Mouse (Mus musculus) brain, embryonic 14.5 days (tissue): ENCODE results near the gene Psmd9.

Experiments used
- CTCF ChIP-seq: fragments of 200-500 bp; IDR thresholded peaks from 2 replicates; pipeline ENCODE4 v1.5.1; 2012; ENCODE audit warnings: inconsistent platforms, mild to moderate bottlenecking, moderate library complexity, borderline replicate concordance; ENCODE audit not compliant: insufficient read depth, insufficient read length; ENCODE audit errors: extremely low read depth
- POLR2A ChIP-seq: fragments of 200-500 bp; IDR thresholded peaks from 2 replicates; pipeline ENCODE4 v1.6.1; 2012; ENCODE audit warnings: mild to moderate bottlenecking, inconsistent platforms, borderline replicate concordance; ENCODE audit not compliant: poor library complexity, insufficient read depth, insufficient read length, severe bottlenecking; ENCODE audit errors: extremely low read depth

DNA sequence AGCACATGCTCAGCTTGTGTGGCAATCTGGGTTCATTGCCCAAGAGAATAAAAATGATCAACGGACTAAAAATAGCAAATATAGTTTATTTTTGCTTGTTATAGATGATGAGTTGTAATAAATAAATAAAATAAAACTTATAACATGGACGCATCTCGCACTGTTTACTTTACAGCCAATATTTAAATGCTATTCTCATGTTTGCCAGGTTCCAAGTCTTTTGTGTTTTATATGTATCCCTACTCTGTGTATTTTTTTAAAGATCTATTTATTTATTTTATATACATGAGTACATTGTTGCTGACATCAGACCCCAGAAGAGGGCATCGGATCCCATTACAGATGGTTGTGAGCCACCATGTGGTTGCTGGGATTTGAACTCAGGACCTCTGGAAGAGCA, 108.5 kb downstream of the Psmd9 start:
- TF ChIP-seq POLR2A (no peak), CTCF (no peak)
